Mouse (Mus musculus): Measurements from ENCODE around the gene Camta1. TPM values are rescaled to one million over a fixed set of nuclear protein-coding genes. Genes with fewer than 3 reads are reported as not detected.

Camta1 gene
- polyA plus RNA-seq, 1 experiment: 29.8 TPM

- DNase-seq (ENCODE audit: low spot score): no peak
Observed at GRCm38 (mm10) chr4:151114574-151114973, 747.1 kb downstream of the Camta1 start.

GRCm38 (mm10) chr4:151111226-151111625, 750.5 kb downstream of the Camta1 start:
- DNase-seq (ENCODE audit: low spot score): no peak

- no peak for DNase-seq (ENCODE audit: low spot score)
Observed at GRCm38 (mm10) chr4:151108834-151109241, 752.8 kb downstream of the Camta1 start.

GRCm38 (mm10) chr4:151108028-151108771, 753.5 kb downstream of the Camta1 start:
- DNase-seq (ENCODE audit: low spot score): peak; percentile 72

GRCm38 (mm10) chr4:151107131-151108001, 754.3 kb downstream of the Camta1 start:
- DNase-seq (ENCODE audit: low spot score): no peak

GRCm38 (mm10) chr4:151106468-151106867, 755.2 kb downstream of the Camta1 start:
- DNase-seq (ENCODE audit: low spot score): no peak

- DNase-seq (ENCODE audit: low spot score): no peak
Observed at GRCm38 (mm10) chr4:151105886-151106285, 755.8 kb downstream of the Camta1 start.

- no peak for DNase-seq (ENCODE audit: low spot score)
Observed at GRCm38 (mm10) chr4:151104147-151104546, 757.5 kb downstream of the Camta1 start.

- DNase-seq (ENCODE audit: low spot score): no peak
Observed at GRCm38 (mm10) chr4:151103646-151104045, 758.0 kb downstream of the Camta1 start.

- no peak for DNase-seq (ENCODE audit: low spot score)
Observed at GRCm38 (mm10) chr4:151097104-151097438, 764.6 kb downstream of the Camta1 start.

- no peak for DNase-seq (ENCODE audit: low spot score)
Observed at GRCm38 (mm10) chr4:151096334-151097103, 765.2 kb downstream of the Camta1 start.

GRCm38 (mm10) chr4:151095207-151095606, 766.5 kb downstream of the Camta1 start:
- no peak for DNase-seq (ENCODE audit: low spot score)

- DNase-seq (ENCODE audit: low spot score): no peak
Observed at GRCm38 (mm10) chr4:151089270-151089669, 772.4 kb downstream of the Camta1 start, which contains the start of gene Gm13090. Gene Gm13090, plus strand, starts transcription at chr4:151089570.

- DNase-seq (ENCODE audit: low spot score): no peak
Observed at GRCm38 (mm10) chr4:151088819-151089218, 772.9 kb downstream of the Camta1 start.

GRCm38 (mm10) chr4:151087358-151087757, 774.3 kb downstream of the Camta1 start:
- no peak for DNase-seq (ENCODE audit: low spot score)

- DNase-seq (ENCODE audit: low spot score): no peak
Observed at GRCm38 (mm10) chr4:151083027-151083426, 778.6 kb downstream of the Camta1 start.

GRCm38 (mm10) chr4:151081977-151082376, 779.7 kb downstream of the Camta1 start:
- DNase-seq (ENCODE audit: low spot score): no peak

GRCm38 (mm10) chr4:151081355-151081754, 780.3 kb downstream of the Camta1 start:
- no peak for DNase-seq (ENCODE audit: low spot score)

GRCm38 (mm10) chr4:151074817-151075216, 786.9 kb downstream of the Camta1 start:
- no peak for DNase-seq (ENCODE audit: low spot score)

GRCm38 (mm10) chr4:151073108-151073744, 788.5 kb downstream of the Camta1 start:
- peak; percentile 44 for DNase-seq (ENCODE audit: low spot score)

GRCm38 (mm10) chr4:151070962-151071361, 790.7 kb downstream of the Camta1 start:
- no peak for DNase-seq (ENCODE audit: low spot score)

- DNase-seq (ENCODE audit: low spot score): no peak
Observed at GRCm38 (mm10) chr4:151068751-151069150, 792.9 kb downstream of the Camta1 start.

Measured in urinary bladder, adult 2 months (tissue).